Mouse (Mus musculus) splenic B cell, adult 2 months (primary cell): Measurements from ENCODE around the gene Ifitm10.

Source experiments
- DNase-seq: peaks from one replicate; pipeline ENCODE4 v3.0.0-alpha.2; 2011; ENCODE audit warnings: low read depth, low spot score
- H3K27me3 ChIP-seq: 2 replicates; pipeline ENCODE4 v1.6.1; 2012; ENCODE audit warnings: mild to moderate bottlenecking, low read length, moderate library complexity, mixed read lengths; ENCODE audit not compliant: control insufficient read depth, poor library complexity, insufficient read depth, severe bottlenecking
- H3K36me3 ChIP-seq: 2 replicates; pipeline ENCODE4 v1.6.1; 2012; ENCODE audit warnings: mild to moderate bottlenecking, low read length, moderate library complexity, mixed read lengths; ENCODE audit not compliant: control insufficient read depth, poor library complexity, insufficient read depth, severe bottlenecking

Gene Ifitm10

GRCm38 (mm10) chr7:142384306-142384705 is 10.8 kb upstream of the Ifitm10 start:
- no peak for DNase-seq
- H3K36me3 ChIP-seq = peaks cover 9% of the 10 kb centered on the region
- no peaks in the 10 kb centered on the region for H3K27me3 ChIP-seq

GRCm38 (mm10) chr7:142382567-142382966 is 9.0 kb upstream of the Ifitm10 start, which contains the start of gene Gm49369:
TSS of gene Gm49369 (minus strand) at chr7:142382667.
- DNase-seq = no peak
- Histone ChIP-seq H3K27me3 (no peaks in the 10 kb centered on the region), H3K36me3 (peaks cover 9% of the 10 kb centered on the region)

GRCm38 (mm10) chr7:142381175-142381574 is 7.6 kb upstream of the Ifitm10 start:
- Histone ChIP-seq H3K36me3 (peaks cover 12% of the 10 kb centered on the region), H3K27me3 (no peaks in the 10 kb centered on the region)
- no peak for DNase-seq

GRCm38 (mm10) chr7:142379186-142379585 is 5.6 kb upstream of the Ifitm10 start:
- peaks cover 12% of the 10 kb centered on the region for H3K36me3 ChIP-seq
- DNase-seq = no peak
- H3K27me3 ChIP-seq = no peaks in the 10 kb centered on the region

GRCm38 (mm10) chr7:142377233-142377925 is 3.8 kb upstream of the Ifitm10 start:
- DNase-seq = no peak
- H3K36me3 ChIP-seq = peaks cover 11% of the 10 kb centered on the region
- no peaks in the 10 kb centered on the region for H3K27me3 ChIP-seq

- Histone ChIP-seq H3K27me3 (no peaks in the 10 kb centered on the region), H3K36me3 (peaks cover 6% of the 10 kb centered on the region)
- DNase-seq = no peak
Observed at GRCm38 (mm10) chr7:142376096-142376495, 2.5 kb upstream of the Ifitm10 start.

- H3K36me3 ChIP-seq = peaks cover 5% of the 10 kb centered on the region
- no peak for DNase-seq
- H3K27me3 ChIP-seq = no peaks in the 10 kb centered on the region
Observed at GRCm38 (mm10) chr7:142375261-142375724, 1.7 kb upstream of the Ifitm10 start.

- Histone ChIP-seq H3K27me3 (no peaks in the 10 kb centered on the region), H3K36me3 (peaks cover 3% of the 10 kb centered on the region)
- DNase-seq = no peak
Observed at GRCm38 (mm10) chr7:142374413-142375015, 961 bp upstream of the Ifitm10 start.

GRCm38 (mm10) chr7:142373039-142373438 is 514 bp downstream of the Ifitm10 start:
- H3K36me3 ChIP-seq = peaks cover 3% of the 10 kb centered on the region
- H3K27me3 ChIP-seq = no peaks in the 10 kb centered on the region
- DNase-seq = no peak

- H3K36me3 ChIP-seq = peaks cover 3% of the 10 kb centered on the region
- H3K27me3 ChIP-seq = no peaks in the 10 kb centered on the region
- DNase-seq = no peak
Observed at GRCm38 (mm10) chr7:142371768-142372661, 1.5 kb downstream of the Ifitm10 start.

GRCm38 (mm10) chr7:142371398-142371767 is 2.2 kb downstream of the Ifitm10 start:
- no peak for DNase-seq
- no peaks in the 10 kb centered on the region for H3K36me3 ChIP-seq
- no peaks in the 10 kb centered on the region for H3K27me3 ChIP-seq

GRCm38 (mm10) chr7:142370937-142371336 is 2.6 kb downstream of the Ifitm10 start:
- Histone ChIP-seq H3K27me3 (no peaks in the 10 kb centered on the region), H3K36me3 (no peaks in the 10 kb centered on the region)
- no peak for DNase-seq

- Histone ChIP-seq H3K36me3 (no peaks in the 10 kb centered on the region), H3K27me3 (no peaks in the 10 kb centered on the region)
- no peak for DNase-seq
Observed at GRCm38 (mm10) chr7:142369820-142370219, 3.7 kb downstream of the Ifitm10 start.

GRCm38 (mm10) chr7:142368856-142369255 is 4.7 kb downstream of the Ifitm10 start:
- H3K36me3 ChIP-seq = no peaks in the 10 kb centered on the region
- DNase-seq = no peak
- no peaks in the 10 kb centered on the region for H3K27me3 ChIP-seq

- Histone ChIP-seq H3K27me3 (no peaks in the 10 kb centered on the region), H3K36me3 (no peaks in the 10 kb centered on the region)
- no peak for DNase-seq
Observed at GRCm38 (mm10) chr7:142363107-142363506, 10.4 kb downstream of the Ifitm10 start.
